Mouse (Mus musculus) layer of hippocampus, adult 2 months (tissue): Measurements from ENCODE around the gene Bcl11a. TPM values are rescaled to one million over a fixed set of nuclear protein-coding genes. Genes with fewer than 3 reads are reported as not detected.

ENCODE experiments used
- DNase-seq, 2 experiments: peaks; one replicate each; pipeline ENCODE4 v3.0.0; 2022; ENCODE audit warnings: low spot score in 2 of 2
- H3K27ac ChIP-seq: fragments of 200-600 bp; 2 replicates; pipeline ENCODE4 v1.8.1; 2022
- H3K4me3 ChIP-seq: fragments of 200-600 bp; 2 replicates; pipeline ENCODE4 v1.8.1; 2022; ENCODE audit warnings: mild to moderate bottlenecking
- CTCF ChIP-seq: fragments of 200-600 bp; conservative IDR thresholded peaks from 2 replicates; pipeline ENCODE4 v1.8.1; 2022; ENCODE audit warnings: antibody characterized with exemption, mild to moderate bottlenecking, moderate library complexity
- total RNA-seq, 2 experiments: library from RNA; stranded (reverse); gene quantifications; 2 replicates each; pipeline ENCODE4 v1.2.3; 2021

The Bcl11a gene
- total RNA-seq, 2 experiments from 2014 or later = 117 to 121 TPM

DNA sequence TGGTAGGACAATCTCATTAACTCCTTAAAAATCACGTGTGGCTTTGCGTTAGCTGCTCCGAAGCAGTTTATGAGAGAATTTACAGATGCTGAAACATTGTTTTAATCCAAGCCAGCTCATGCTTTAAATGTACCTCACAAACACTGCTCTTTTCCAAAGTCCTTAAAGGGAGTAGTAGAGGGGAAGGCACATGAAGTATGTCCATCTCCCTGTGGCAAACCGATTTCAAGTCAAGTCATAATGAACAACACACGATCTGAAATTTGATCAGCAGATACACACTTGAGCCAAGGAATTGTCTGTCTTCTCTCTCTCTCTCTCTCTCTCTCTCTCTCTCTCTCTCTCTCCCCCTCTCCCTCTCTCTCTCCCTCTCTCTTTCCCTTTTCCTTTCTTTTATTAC, 20.2 kb downstream of the Bcl11a start:
- DNase-seq = no peak
- Histone ChIP-seq H3K27ac (peak overlapping the region; percentile 95), H3K4me3 (no peak overlapping the region)
- TF ChIP-seq CTCF = no peak

DNA sequence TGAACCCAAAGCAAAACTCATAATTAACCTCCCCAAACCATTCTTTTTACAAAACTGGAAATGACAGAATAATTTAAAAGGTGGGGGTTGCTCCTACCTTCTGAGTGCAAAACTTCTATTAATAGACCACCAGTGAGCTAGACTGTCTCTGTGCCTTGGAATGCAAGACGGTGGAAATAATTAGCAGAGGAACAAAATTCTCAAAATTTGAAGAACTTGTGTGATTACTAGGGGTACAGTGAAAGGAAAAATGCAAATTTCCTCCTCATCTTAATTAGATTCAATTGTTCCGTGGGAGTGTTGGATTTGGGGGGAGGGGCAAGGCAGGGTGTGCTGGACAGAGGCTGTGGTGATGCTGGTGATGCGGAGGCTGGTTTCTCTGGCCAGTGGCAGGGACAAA, 20.8 kb downstream of the Bcl11a start:
- peak overlapping the region; percentile 15; the same call in 1 of the 2 replicates for H3K4me3 ChIP-seq
- no peak for DNase-seq
- H3K27ac ChIP-seq = peak overlapping the region; percentile 95
- TF ChIP-seq CTCF = no peak

DNA sequence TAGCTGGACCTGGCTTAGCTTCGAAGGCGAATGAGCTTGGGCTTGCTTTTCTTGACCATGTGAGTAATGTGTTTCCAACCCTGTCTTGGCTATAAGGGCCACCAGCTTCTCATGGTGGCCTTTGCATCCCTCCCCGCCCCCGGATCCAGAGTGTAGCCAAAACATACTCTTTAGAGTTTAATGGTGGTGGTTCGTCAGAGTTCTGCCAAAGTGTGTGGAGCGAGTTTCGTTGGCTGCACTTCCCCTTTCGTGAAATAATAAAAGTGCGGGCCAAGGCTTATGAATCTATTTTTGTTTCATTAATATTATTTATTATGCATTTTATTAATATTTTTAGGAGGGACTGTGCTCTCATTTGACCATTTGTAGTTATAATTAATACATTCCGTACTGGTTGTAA, 21.4 kb downstream of the Bcl11a start:
- DNase-seq = no peak
- no peak for TF ChIP-seq CTCF
- Histone ChIP-seq H3K27ac (peak overlapping the region; percentile 95), H3K4me3 (peak overlapping the region; percentile 15; the same call in 1 of the 2 replicates)

DNA sequence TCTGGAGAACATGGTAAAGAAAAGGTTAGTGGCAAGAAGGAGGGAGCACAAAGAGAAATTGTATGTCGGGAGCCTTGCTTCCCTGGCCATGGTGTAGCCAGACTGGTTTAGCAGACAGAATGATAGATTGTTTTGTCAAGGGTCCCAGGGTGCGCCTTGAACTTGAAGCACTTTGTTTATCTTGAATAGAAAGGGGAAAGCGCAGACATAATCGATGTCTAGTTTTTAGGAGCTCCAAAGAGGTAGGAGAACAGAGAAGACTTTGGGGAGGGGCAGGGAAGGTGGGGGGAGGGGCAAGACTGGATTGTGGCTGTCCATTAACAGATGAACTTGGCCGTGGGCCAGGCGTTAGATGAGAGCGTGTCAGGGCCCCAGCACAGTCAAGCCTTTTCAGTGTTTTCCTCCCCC, 22.0 kb downstream of the Bcl11a start:
- peak overlapping the region; percentile 8; the same call in 1 of the 2 replicates for H3K4me3 ChIP-seq
- peak overlapping the region; percentile 95 for H3K27ac ChIP-seq
- no peak for TF ChIP-seq CTCF

DNA sequence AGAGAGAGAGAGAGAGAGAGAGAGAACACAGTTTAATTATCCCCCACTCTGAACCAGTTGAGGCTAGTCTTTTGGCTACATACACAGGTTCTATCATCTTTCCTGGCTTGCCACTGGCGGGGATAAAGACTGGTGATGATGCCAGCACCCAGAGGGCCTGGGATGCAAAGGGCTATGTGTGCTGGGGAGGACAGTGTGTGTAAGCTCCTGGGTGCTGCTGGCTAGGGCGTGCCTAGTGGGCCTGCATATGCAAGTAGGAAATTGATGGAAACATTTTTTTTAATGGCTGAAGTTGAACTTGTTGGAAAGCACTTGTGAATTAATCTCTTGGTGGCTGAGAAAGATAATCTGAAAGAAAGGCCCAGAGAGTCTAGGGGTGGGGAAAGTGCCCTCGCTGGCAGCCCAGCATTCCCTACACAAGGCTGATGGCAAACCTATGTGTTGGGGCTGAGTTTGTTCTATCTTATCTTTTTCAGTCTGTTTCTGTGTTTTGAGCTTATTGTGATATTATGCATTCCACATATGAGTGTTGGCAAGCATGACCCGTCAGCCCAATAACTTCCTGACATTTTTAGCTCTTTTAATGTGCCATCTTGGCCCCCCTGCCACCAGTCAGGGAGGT, 22.7 kb downstream of the Bcl11a start:
- no peak overlapping the region for H3K4me3 ChIP-seq
- TF ChIP-seq CTCF = no peak
- DNase-seq = no peak
- H3K27ac ChIP-seq = peak overlapping the region; percentile 72

More for the DNA sequence above, 22.0 kb downstream of the Bcl11a start:
- DNase-seq = no peak

DNA sequence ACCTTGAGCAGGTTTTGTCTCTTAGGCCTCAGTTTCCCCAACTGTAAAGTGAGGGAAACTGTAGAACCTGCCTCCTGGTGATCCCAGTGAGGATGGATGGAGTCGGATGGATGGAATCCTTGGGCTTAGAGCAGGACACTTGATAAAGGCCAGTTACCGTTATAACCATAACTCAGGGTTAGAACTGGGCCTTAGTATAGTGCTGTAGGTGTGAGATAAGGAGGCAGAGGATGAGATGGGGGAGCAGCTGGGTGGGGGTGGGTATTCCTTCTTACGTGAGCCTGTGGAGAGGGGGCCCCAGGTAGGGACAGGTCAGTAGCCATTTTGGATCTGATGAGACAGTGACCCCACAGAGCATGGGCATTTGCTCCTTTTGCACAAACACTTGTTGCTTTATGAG, 23.8 kb downstream of the Bcl11a start:
- Histone ChIP-seq H3K4me3 (no peak overlapping the region), H3K27ac (peak overlapping the region; percentile 72)
- TF ChIP-seq CTCF = no peak
- DNase-seq = no peak

DNA sequence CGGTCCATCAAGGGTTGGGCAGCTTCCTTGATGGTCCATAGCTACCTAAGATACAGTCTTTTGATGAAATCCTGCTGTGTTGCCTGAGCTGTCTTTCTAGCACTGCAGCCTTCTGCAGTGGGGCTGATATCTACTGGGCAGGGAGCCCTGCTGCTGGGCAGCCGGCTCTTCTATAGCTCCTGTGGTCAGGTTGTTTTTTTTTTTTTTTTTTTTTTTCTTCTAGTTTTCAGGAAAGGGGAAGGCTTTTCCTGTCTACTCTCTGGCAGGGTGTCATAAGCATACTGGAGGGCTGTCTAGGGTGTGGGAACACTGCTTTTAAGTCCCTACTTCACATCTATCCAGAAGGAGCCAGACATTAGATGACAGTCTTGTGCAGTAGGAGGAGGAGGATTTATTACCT, 24.5 kb downstream of the Bcl11a start:
- Histone ChIP-seq H3K4me3 (no peak overlapping the region), H3K27ac (peak overlapping the region; percentile 36; the same call in 1 of the 2 replicates)
- TF ChIP-seq CTCF = no peak
- no peak for DNase-seq

DNA sequence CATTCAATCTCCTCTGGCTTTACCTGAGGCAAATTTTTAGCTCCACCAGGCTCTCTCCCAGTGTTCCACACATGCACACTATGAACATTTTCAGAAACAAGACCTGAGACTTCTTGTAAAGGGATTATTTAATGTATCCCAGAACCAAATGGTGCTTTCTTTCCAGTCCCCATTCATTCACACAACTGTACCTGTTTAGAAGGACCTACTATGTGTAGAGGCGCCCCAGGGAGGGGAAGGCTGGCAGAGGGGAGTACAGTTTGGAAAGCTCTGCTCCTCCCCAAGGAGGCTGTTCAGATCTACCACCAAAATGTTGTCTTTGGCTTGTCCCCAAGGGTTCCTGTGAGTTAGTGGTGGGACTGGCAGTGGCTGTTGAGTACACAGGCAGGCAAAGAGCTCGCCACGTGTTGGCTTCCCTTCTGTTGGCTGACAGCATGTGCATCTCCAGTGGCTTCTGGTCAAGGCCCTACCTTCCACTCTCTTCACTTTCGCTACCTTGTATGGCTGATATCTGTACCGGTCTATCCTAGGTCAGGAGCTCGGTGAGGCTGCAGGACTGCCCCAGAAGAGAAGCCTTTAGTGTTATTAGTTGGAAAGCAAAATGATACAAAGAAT, 25.4 kb downstream of the Bcl11a start:
- Histone ChIP-seq H3K27ac (peak overlapping the region; percentile 75), H3K4me3 (no peak overlapping the region)
- TF ChIP-seq CTCF = no peak
- no peak for DNase-seq

DNA sequence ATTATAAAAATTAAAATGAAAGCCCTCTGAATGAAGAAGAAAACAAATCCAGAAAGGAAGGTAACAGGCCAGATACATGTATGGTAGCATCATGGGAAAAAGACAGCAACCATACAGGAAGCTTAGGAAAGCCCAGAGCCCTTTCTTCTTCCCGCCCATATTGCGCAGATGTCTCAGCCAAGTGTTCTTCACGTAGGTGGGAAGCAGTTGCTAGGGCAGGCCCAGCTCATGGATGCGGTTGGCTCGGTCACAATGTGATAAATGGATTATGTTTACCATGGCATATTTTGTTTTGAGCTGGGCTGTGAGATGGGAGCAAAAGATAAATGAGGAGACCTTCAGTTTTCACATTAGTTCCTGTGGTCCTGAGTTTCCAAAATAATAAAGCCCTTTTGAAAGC, 29.6 kb downstream of the Bcl11a start:
- H3K4me3 ChIP-seq = no peak overlapping the region
- peak; percentile 47 to 61 for DNase-seq
- peak overlapping the region; percentile 84 for H3K27ac ChIP-seq
- no peak for TF ChIP-seq CTCF

DNA sequence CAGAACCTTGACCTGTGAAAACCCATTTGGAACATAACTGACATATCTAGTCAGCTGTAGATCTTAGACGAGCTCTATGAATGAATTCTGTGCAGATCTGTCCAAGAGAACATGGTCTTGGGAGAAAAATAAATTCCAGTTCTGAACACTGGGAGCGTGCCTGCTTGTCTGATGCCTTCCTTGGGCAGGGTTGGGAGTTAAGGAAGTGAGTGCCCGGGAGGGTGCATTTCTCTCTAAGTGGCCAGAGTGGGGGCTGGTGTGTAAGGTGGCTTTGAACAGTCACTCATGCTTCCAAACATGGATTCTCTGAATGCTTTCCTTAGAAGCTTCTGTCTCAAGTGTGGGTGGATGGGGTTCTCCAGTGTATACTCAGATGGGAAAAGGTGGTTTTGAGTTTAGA, 31.1 kb downstream of the Bcl11a start:
- peak; percentile 49 for TF ChIP-seq CTCF
- peak overlapping the region; percentile 74 for H3K27ac ChIP-seq
- H3K4me3 ChIP-seq = no peak overlapping the region

DNA sequence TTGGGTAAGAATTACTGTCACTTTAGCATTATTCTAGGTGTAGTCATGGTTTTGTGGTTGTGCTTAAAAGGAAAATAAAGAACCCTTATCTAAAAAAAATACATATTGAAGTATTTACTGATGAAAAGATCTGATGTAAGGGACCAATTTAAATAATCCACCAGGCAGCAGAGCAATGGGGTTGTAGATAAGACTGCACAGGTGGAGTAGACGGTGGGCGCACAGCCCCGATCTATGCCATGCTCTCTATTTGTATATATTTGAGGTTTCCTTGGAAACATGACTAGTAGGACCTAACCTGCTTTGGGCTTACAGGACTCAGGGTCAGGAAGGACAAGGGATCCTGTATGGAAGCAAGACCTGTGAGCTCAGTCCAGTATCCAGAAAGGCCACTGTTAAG, 31.5 kb downstream of the Bcl11a start:
- no peak for TF ChIP-seq CTCF
- Histone ChIP-seq H3K4me3 (no peak overlapping the region), H3K27ac (peak overlapping the region; percentile 74)
- no peak for DNase-seq

More for the DNA sequence above, 31.1 kb downstream of the Bcl11a start:
- no peak for DNase-seq

DNA sequence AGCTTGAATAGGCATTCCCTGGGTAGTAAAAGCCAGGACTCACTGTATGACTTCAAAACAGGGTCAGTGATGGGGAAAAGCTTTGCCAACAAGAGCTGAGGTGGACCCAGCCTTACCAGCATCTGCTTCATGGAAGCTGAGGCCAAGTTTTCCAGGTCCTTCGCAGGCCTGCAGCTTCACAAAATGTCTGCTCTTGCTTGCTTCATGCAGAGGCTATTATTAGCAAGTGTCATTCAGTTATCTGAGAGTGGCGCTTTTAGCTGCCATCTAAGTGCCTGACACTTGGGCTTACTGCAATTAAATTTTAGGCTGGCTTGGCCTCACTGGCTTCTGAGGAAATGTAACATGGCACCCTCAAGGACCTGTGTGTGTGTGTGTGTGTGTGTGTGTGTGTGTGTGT, 32.3 kb downstream of the Bcl11a start:
- TF ChIP-seq CTCF = no peak
- Histone ChIP-seq H3K4me3 (no peak overlapping the region), H3K27ac (peak overlapping the region; percentile 74)
- no peak for DNase-seq

DNA sequence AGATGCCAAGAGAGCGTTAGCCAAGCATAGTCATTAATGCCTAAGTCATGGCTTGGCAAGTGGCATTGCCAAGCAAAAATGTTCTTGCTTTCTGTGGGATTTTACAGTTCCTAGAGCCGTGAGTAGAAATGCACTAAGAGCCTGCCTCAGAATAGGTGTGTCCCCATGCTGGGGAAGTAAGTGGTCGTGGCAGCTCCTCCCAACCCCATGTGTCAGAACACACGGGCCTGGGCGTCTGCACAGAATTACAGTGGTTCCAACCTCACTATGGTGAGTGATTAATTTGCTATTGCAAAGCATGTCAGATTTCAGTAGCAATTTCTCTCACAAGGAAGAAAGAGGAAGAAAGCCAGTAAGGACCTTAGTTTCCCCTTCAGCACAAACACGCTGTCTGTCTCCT, 33.9 kb downstream of the Bcl11a start:
- DNase-seq = no peak
- H3K27ac ChIP-seq = peak overlapping the region; percentile 71

More for the DNA sequence above, 33.9 kb downstream of the Bcl11a start:
- no peak overlapping the region for H3K4me3 ChIP-seq
- no peak for TF ChIP-seq CTCF
